Mouse (Mus musculus): ENCODE data around the gene Arsb. TPM values are rescaled to one million over a fixed set of nuclear protein-coding genes. Genes with fewer than 3 reads are reported as not detected.

Gene Arsb
- total RNA-seq, 2 experiments from 2014 or later = 4.9 to 5.4 TPM

Small RNAs within 50 kb of the gene (microRNA-seq; reads per million reads assigned to microRNA genes)
- gene Gm25534 = not detected
- gene Mir5624 = not detected

Other genes starting within 250 kb of the Arsb start
- not detected for gene Bhmt, start 133.7 kb upstream of the Arsb start, total RNA-seq (2021)
- gene Bhmt2, start 97.3 kb upstream of the Arsb start, total RNA-seq (2021) = not detected
- not detected for gene Dmgdh, start 97.2 kb upstream of the Arsb start, total RNA-seq (2021)

Measured in heart, postnatal 25 days (tissue).